Mouse (Mus musculus) thymus, adult 2 months (tissue): ENCODE results near the gene Ilvbl. TPM values are rescaled to one million over a fixed set of nuclear protein-coding genes. Genes with fewer than 3 reads are reported as not detected.
"Not testable (repeated sequence)": the region's sequence is repeated elsewhere in the genome, so short reads cannot be mapped to it uniquely, and the experiment has no call there.

Experiments used
- DNase-seq: peaks from one replicate; pipeline ENCODE4 v3.0.0; 2021
- H3K27ac ChIP-seq: fragments of 200-500 bp; 2 replicates; pipeline ENCODE4 v1.5.1; 2012; ENCODE audit warnings: low read length, control low read depth; ENCODE audit not compliant: control insufficient read depth, insufficient read depth
- H3K27me3 ChIP-seq: fragments of 200-500 bp; 2 replicates; pipeline ENCODE4 v1.6.1; 2012; ENCODE audit warnings: mild to moderate bottlenecking, low read length, moderate library complexity, mixed read lengths; ENCODE audit not compliant: control insufficient read depth, insufficient read depth
- H3K36me3 ChIP-seq: fragments of 200-500 bp; 2 replicates; pipeline ENCODE4 v1.6.1; 2012; ENCODE audit warnings: mild to moderate bottlenecking, low read length, moderate library complexity; ENCODE audit not compliant: control insufficient read depth, insufficient read depth
- H3K4me1 ChIP-seq: fragments of 200-500 bp; replicated peaks from 2 replicates; pipeline ENCODE4 v1.6.1; 2012; ENCODE audit warnings: low read length; ENCODE audit not compliant: control insufficient read depth, insufficient read depth
- H3K4me3 ChIP-seq: fragments of 200-500 bp; 2 replicates; pipeline ENCODE4 v1.5.1; 2012; ENCODE audit warnings: mild to moderate bottlenecking, low read length, control low read depth, moderate library complexity; ENCODE audit not compliant: control insufficient read depth, insufficient read depth
- CTCF ChIP-seq: fragments of 200-500 bp; IDR thresholded peaks from 2 replicates; pipeline ENCODE4 v1.5.1; 2012; ENCODE audit warnings: mild to moderate bottlenecking, control low read depth, low read length, moderate library complexity, borderline replicate concordance; ENCODE audit not compliant: control insufficient read depth, poor library complexity, insufficient read depth; ENCODE audit errors: extremely low read depth
- POLR2A ChIP-seq: fragments of 200-500 bp; IDR thresholded peaks from 2 replicates; pipeline ENCODE4 v1.6.1; 2012; ENCODE audit warnings: mild to moderate bottlenecking, low read length, control low read depth, moderate library complexity; ENCODE audit not compliant: control insufficient read depth, poor library complexity, insufficient read depth; ENCODE audit errors: extremely low read depth
- WGBS: fragments of 180-500 bp; shearing (Covaris S2); methylation state at CpG from one replicate; pipeline ENCODE4 v1.1.7; 2018; 5-methylcytosine and 5-hydroxymethylcytosine counted together
- polyA plus RNA-seq: library from polyadenylated mRNA; depleted of rRNA; stranded (reverse); fragments of >200 nt; gene quantifications from 2 replicates; pipeline ENCODE4 v1.2.3, GENCODE M21; 2012; rRNA removed

The Ilvbl gene
- 235 and 243 TPM in 2 replicates for polyA plus RNA-seq

- under 1% methylated on average over 51 of the region's 51 CpGs for WGBS
- TF ChIP-seq CTCF, result 0 out of 2 replicates have a peak, but pooled peaks have one; percentile 37
- TF ChIP-seq POLR2A, result peak; percentile 74
- peak; percentile 96 for DNase-seq
Observed at GRCm38 (mm10) chr10:78574250-78575104, at the start of gene Ilvbl. Ilvbl (plus strand) TSS chr10:78574346.

GRCm38 (mm10) chr10:78525071-78525470 lies 49.1 kb upstream of the Ilvbl start:
- DNase-seq, H3K4me1 ChIP-seq, H3K4me3 ChIP-seq, H3K36me3 ChIP-seq, H3K27ac ChIP-seq, H3K27me3 ChIP-seq: not testable (repeated sequence)
- 66% methylated on average over 3 of the region's 3 CpGs for WGBS

More at GRCm38 (mm10) chr10:78574250-78575104, at the start of gene Ilvbl:
- H3K4me1 ChIP-seq, result peaks cover 34% of the 10 kb centered on the region
- peaks cover 7% of the 10 kb centered on the region for H3K36me3 ChIP-seq
- peak within 1 kb of the TSS; percentile 93 for H3K27ac ChIP-seq
- H3K4me3 ChIP-seq, result peak within 1 kb of the TSS; percentile 87
- H3K27me3 ChIP-seq, result no peaks in the 10 kb centered on the region

- Histone ChIP-seq H3K4me3 (no peak overlapping the region), H3K27me3 (no peaks in the 10 kb centered on the region), H3K27ac (no peak overlapping the region), H3K4me1 (no peaks in the 10 kb centered on the region), H3K36me3 (no peaks in the 10 kb centered on the region)
- DNase-seq, result no peak
- TF ChIP-seq POLR2A (no peak), CTCF (no peak)
- 90% methylated on average over 4 of the region's 4 CpGs for WGBS
Observed at GRCm38 (mm10) chr10:78525511-78525910, 48.6 kb upstream of the Ilvbl start.

- no peaks in the 10 kb centered on the region for H3K36me3 ChIP-seq
- peak; percentile 63 for DNase-seq
Observed at GRCm38 (mm10) chr10:78540943-78541342, 33.2 kb upstream of the Ilvbl start.

GRCm38 (mm10) chr10:78565070-78565469 lies 9.1 kb upstream of the Ilvbl start:
- no peak overlapping the region for H3K4me3 ChIP-seq
- WGBS, result 97% methylated on average over 1 of the region's 1 CpGs
- no peak for TF ChIP-seq POLR2A
- no peak for TF ChIP-seq CTCF
- H3K27me3 ChIP-seq, result no peaks in the 10 kb centered on the region
- DNase-seq, result no peak
- H3K36me3 ChIP-seq, result no peaks in the 10 kb centered on the region
- no peaks in the 10 kb centered on the region for H3K4me1 ChIP-seq
- no peak overlapping the region for H3K27ac ChIP-seq

More at GRCm38 (mm10) chr10:78540943-78541342, 33.2 kb upstream of the Ilvbl start:
- 67% methylated on average over 2 of the region's 2 CpGs for WGBS
- Histone ChIP-seq H3K4me3 (no peak overlapping the region), H3K27ac (no peak overlapping the region), H3K27me3 (no peaks in the 10 kb centered on the region), H3K4me1 (no peaks in the 10 kb centered on the region)
- TF ChIP-seq CTCF (peak; percentile 24; the same call in 1 of the 2 replicates), POLR2A (no peak)

- no peak for DNase-seq
- H3K36me3 ChIP-seq, result no peaks in the 10 kb centered on the region
- H3K4me1 ChIP-seq, result 0 out of 2 replicates have a peak, but pooled peaks cover 2% of the 10 kb centered on the region
- TF ChIP-seq POLR2A (no peak), CTCF (no peak)
- whole genome bisulfite sequencing, result 96% methylated on average over 3 of the region's 3 CpGs
- no peak overlapping the region for H3K27ac ChIP-seq
- H3K27me3 ChIP-seq, result no peaks in the 10 kb centered on the region
- H3K4me3 ChIP-seq, result no peak overlapping the region
Observed at GRCm38 (mm10) chr10:78569191-78569590, 5.0 kb upstream of the Ilvbl start.
